Mouse (Mus musculus): ENCODE measurements around the gene Rfc2. TPM values are rescaled to one million over a fixed set of nuclear protein-coding genes. Genes with fewer than 3 reads are reported as not detected.

The Rfc2 gene
- polyA plus RNA-seq, 1 experiment from 2014 or later: 174 TPM

GRCm38 (mm10) chr5:134632841-134633240 lies 51.7 kb downstream of the Rfc2 start:
- Histone ChIP-seq H3K9me3 (ENCODE audit: control insufficient read depth, low read length) (no peaks in the 10 kb centered on the region), H3K27me3 (ENCODE audit: control insufficient read depth, insufficient read depth, low read length) (no peaks in the 10 kb centered on the region), H3K4me2 (replicated peaks) (no peak overlapping the region), H3K4me3 (replicated peaks; ENCODE audit: low read length) (no peak overlapping the region), H3K4me1 (replicated peaks; ENCODE audit: control insufficient read depth, insufficient read depth, low read length) (peaks cover 14% of the 10 kb centered on the region), H3K27ac (no peak overlapping the region), H3K9ac (no peak overlapping the region), H3K36me3 (replicated peaks; ENCODE audit: control insufficient read depth, insufficient read depth) (peaks cover 46% of the 10 kb centered on the region)
- DNase-seq (ENCODE audit: low spot score): no peak
- no peak for ATAC-seq (ENCODE audit: low FRiP score)
- WGBS: 65% methylated on average over 2 of the region's 2 CpGs

- WGBS: 38% methylated on average over 5 of the region's 5 CpGs
- Histone ChIP-seq H3K27ac (peak overlapping the region; percentile 85), H3K27me3 (ENCODE audit: control insufficient read depth, insufficient read depth, low read length) (no peaks in the 10 kb centered on the region), H3K9ac (peak overlapping the region; percentile 99), H3K4me1 (replicated peaks; ENCODE audit: control insufficient read depth, insufficient read depth, low read length) (peaks cover 18% of the 10 kb centered on the region), H3K9me3 (ENCODE audit: control insufficient read depth, low read length) (no peaks in the 10 kb centered on the region), H3K4me2 (replicated peaks) (peak overlapping the region; percentile 89), H3K4me3 (replicated peaks; ENCODE audit: low read length) (peak overlapping the region; percentile 99), H3K36me3 (replicated peaks; ENCODE audit: control insufficient read depth, insufficient read depth) (peaks cover 26% of the 10 kb centered on the region)
- no peak for DNase-seq (ENCODE audit: low spot score)
- ATAC-seq (ENCODE audit: low FRiP score): no peak
These were observed 56.7 kb downstream of the Rfc2 start for GRCm38 (mm10) chr5:134637820-134638367.

GRCm38 (mm10) chr5:134638461-134639268 lies 57.5 kb downstream of the Rfc2 start:
- ATAC-seq (ENCODE audit: low FRiP score) (peak; percentile 83), DNase-seq (ENCODE audit: low spot score) (no peak)
- Histone ChIP-seq H3K36me3 (replicated peaks; ENCODE audit: control insufficient read depth, insufficient read depth) (peaks cover 26% of the 10 kb centered on the region), H3K4me1 (replicated peaks; ENCODE audit: control insufficient read depth, insufficient read depth, low read length) (peaks cover 15% of the 10 kb centered on the region), H3K27ac (peak overlapping the region; percentile 85), H3K27me3 (ENCODE audit: control insufficient read depth, insufficient read depth, low read length) (no peaks in the 10 kb centered on the region), H3K4me3 (replicated peaks; ENCODE audit: low read length) (peak overlapping the region; percentile 99), H3K9ac (peak overlapping the region; percentile 99), H3K9me3 (ENCODE audit: control insufficient read depth, low read length) (no peaks in the 10 kb centered on the region), H3K4me2 (replicated peaks) (peak overlapping the region; percentile 89)
- under 1% methylated on average over 80 of the region's 85 CpGs for WGBS

GRCm38 (mm10) chr5:134639269-134639682 lies 58.1 kb downstream of the Rfc2 start, which contains the start of gene Eif4h:
Gene Eif4h (minus strand): TSS chr5:134639490.
- Histone ChIP-seq H3K27ac (peak within 1 kb of the TSS; percentile 85), H3K4me1 (replicated peaks; ENCODE audit: control insufficient read depth, insufficient read depth, low read length) (peaks cover 15% of the 10 kb centered on the region), H3K9me3 (ENCODE audit: control insufficient read depth, low read length) (no peaks in the 10 kb centered on the region), H3K36me3 (replicated peaks; ENCODE audit: control insufficient read depth, insufficient read depth) (peaks cover 20% of the 10 kb centered on the region), H3K4me3 (replicated peaks; ENCODE audit: low read length) (peak within 1 kb of the TSS; percentile 99), H3K4me2 (replicated peaks) (peak within 1 kb of the TSS; percentile 89), H3K27me3 (ENCODE audit: control insufficient read depth, insufficient read depth, low read length) (no peaks in the 10 kb centered on the region), H3K9ac (peak within 1 kb of the TSS; percentile 99)
- ATAC-seq (ENCODE audit: low FRiP score): peak; percentile 94
- peak; percentile 99 for DNase-seq (ENCODE audit: low spot score)
- WGBS: under 1% methylated on average over 52 of the region's 52 CpGs

GRCm38 (mm10) chr5:134640371-134640770 lies 59.2 kb downstream of the Rfc2 start:
- no peak for ATAC-seq (ENCODE audit: low FRiP score)
- DNase-seq (ENCODE audit: low spot score): no peak
- 92% methylated on average over 3 of the region's 3 CpGs for WGBS
- no peak overlapping the region for H3K27ac ChIP-seq
- H3K27me3 ChIP-seq (ENCODE audit: control insufficient read depth, insufficient read depth, low read length): no peaks in the 10 kb centered on the region
- no peak overlapping the region for H3K9ac ChIP-seq
- H3K4me3 ChIP-seq (replicated peaks; ENCODE audit: low read length): no peak overlapping the region
- peaks cover 15% of the 10 kb centered on the region for H3K4me1 ChIP-seq (replicated peaks; ENCODE audit: control insufficient read depth, insufficient read depth, low read length)
- H3K36me3 ChIP-seq (replicated peaks; ENCODE audit: control insufficient read depth, insufficient read depth): peaks cover 13% of the 10 kb centered on the region
- no peaks in the 10 kb centered on the region for H3K9me3 ChIP-seq (ENCODE audit: control insufficient read depth, low read length)
- H3K4me2 ChIP-seq (replicated peaks): no peak overlapping the region

- DNase-seq (ENCODE audit: low spot score) (no peak), ATAC-seq (ENCODE audit: low FRiP score) (no peak)
- Histone ChIP-seq H3K27me3 (ENCODE audit: control insufficient read depth, insufficient read depth, low read length) (no peaks in the 10 kb centered on the region), H3K9me3 (ENCODE audit: control insufficient read depth, low read length) (no peaks in the 10 kb centered on the region), H3K36me3 (replicated peaks; ENCODE audit: control insufficient read depth, insufficient read depth) (no peaks in the 10 kb centered on the region), H3K4me1 (replicated peaks; ENCODE audit: control insufficient read depth, insufficient read depth, low read length) (peaks cover 4% of the 10 kb centered on the region), H3K4me3 (replicated peaks; ENCODE audit: low read length) (no peak overlapping the region), H3K27ac (no peak overlapping the region), H3K4me2 (replicated peaks) (no peak overlapping the region), H3K9ac (no peak overlapping the region)
- WGBS: 61% methylated on average over 1 of the region's 1 CpGs
These were observed 63.0 kb downstream of the Rfc2 start for GRCm38 (mm10) chr5:134644121-134644520.

- Histone ChIP-seq H3K36me3 (replicated peaks; ENCODE audit: control insufficient read depth, insufficient read depth) (no peaks in the 10 kb centered on the region), H3K4me2 (replicated peaks) (no peak overlapping the region), H3K27ac (no peak overlapping the region), H3K4me3 (replicated peaks; ENCODE audit: low read length) (no peak overlapping the region), H3K4me1 (replicated peaks; ENCODE audit: control insufficient read depth, insufficient read depth, low read length) (peaks cover 4% of the 10 kb centered on the region), H3K9ac (no peak overlapping the region), H3K27me3 (ENCODE audit: control insufficient read depth, insufficient read depth, low read length) (no peaks in the 10 kb centered on the region), H3K9me3 (ENCODE audit: control insufficient read depth, low read length) (no peaks in the 10 kb centered on the region)
- ATAC-seq (ENCODE audit: low FRiP score): no peak
- WGBS: 78% methylated on average over 8 of the region's 8 CpGs
- no peak for DNase-seq (ENCODE audit: low spot score)
These were observed 63.5 kb downstream of the Rfc2 start for GRCm38 (mm10) chr5:134644643-134645118.

- H3K27ac ChIP-seq: no peak overlapping the region
- no peaks in the 10 kb centered on the region for H3K36me3 ChIP-seq (replicated peaks; ENCODE audit: control insufficient read depth, insufficient read depth)
- ATAC-seq (ENCODE audit: low FRiP score) (no peak), DNase-seq (ENCODE audit: low spot score) (no peak)
- no peaks in the 10 kb centered on the region for H3K27me3 ChIP-seq (ENCODE audit: control insufficient read depth, insufficient read depth, low read length)
- no peak overlapping the region for H3K4me2 ChIP-seq (replicated peaks)
- H3K9ac ChIP-seq: no peak overlapping the region
- H3K4me1 ChIP-seq (replicated peaks; ENCODE audit: control insufficient read depth, insufficient read depth, low read length): no peaks in the 10 kb centered on the region
- H3K4me3 ChIP-seq (replicated peaks; ENCODE audit: low read length): no peak overlapping the region
- H3K9me3 ChIP-seq (ENCODE audit: control insufficient read depth, low read length): no peaks in the 10 kb centered on the region
- WGBS: 74% methylated on average over 4 of the region's 4 CpGs
These were observed 65.3 kb downstream of the Rfc2 start for GRCm38 (mm10) chr5:134646461-134646860.

- ATAC-seq (ENCODE audit: low FRiP score) (no peak), DNase-seq (ENCODE audit: low spot score) (no peak)
- no peaks in the 10 kb centered on the region for H3K27me3 ChIP-seq (ENCODE audit: control insufficient read depth, insufficient read depth, low read length)
- no peak overlapping the region for H3K4me2 ChIP-seq (replicated peaks)
- no peak overlapping the region for H3K9ac ChIP-seq
- WGBS: 86% methylated on average over 2 of the region's 2 CpGs
- no peaks in the 10 kb centered on the region for H3K9me3 ChIP-seq (ENCODE audit: control insufficient read depth, low read length)
- H3K4me1 ChIP-seq (replicated peaks; ENCODE audit: control insufficient read depth, insufficient read depth, low read length): no peaks in the 10 kb centered on the region
- H3K27ac ChIP-seq: no peak overlapping the region
- no peak overlapping the region for H3K4me3 ChIP-seq (replicated peaks; ENCODE audit: low read length)
- no peaks in the 10 kb centered on the region for H3K36me3 ChIP-seq (replicated peaks; ENCODE audit: control insufficient read depth, insufficient read depth)
These were observed 66.2 kb downstream of the Rfc2 start for GRCm38 (mm10) chr5:134647394-134647793.
